Mouse (Mus musculus) A20 (cell line): ENCODE measurements around the gene Ctnnal1.
A peak's percentile ranks its signal among the peaks of the same experiment; 100 is the strongest.

Experiments used
- DNase-seq: peaks from one replicate; pipeline ENCODE4 v3.0.0-alpha.2; 2011; ENCODE audit warnings: low read depth, low spot score

The Ctnnal1 gene

GRCm38 (mm10) chr4:56861551-56861950 lies 3.4 kb downstream of the Ctnnal1 start:
- DNase-seq, result no peak

- DNase-seq, result no peak
These were observed 6.3 kb downstream of the Ctnnal1 start for GRCm38 (mm10) chr4:56858733-56859132.

GRCm38 (mm10) chr4:56856371-56856949 lies 8.5 kb downstream of the Ctnnal1 start:
- DNase-seq, result no peak

- DNase-seq, result no peak
These were observed 9.1 kb downstream of the Ctnnal1 start for GRCm38 (mm10) chr4:56855935-56856334.

GRCm38 (mm10) chr4:56850724-56851123 lies 14.3 kb downstream of the Ctnnal1 start:
- no peak for DNase-seq

GRCm38 (mm10) chr4:56848044-56848443 lies 16.9 kb downstream of the Ctnnal1 start:
- DNase-seq, result no peak

GRCm38 (mm10) chr4:56847400-56847799 lies 17.6 kb downstream of the Ctnnal1 start:
- no peak for DNase-seq

GRCm38 (mm10) chr4:56845896-56846533 lies 19.0 kb downstream of the Ctnnal1 start:
- DNase-seq, result no peak

- DNase-seq, result peak; percentile 29
These were observed 20.1 kb downstream of the Ctnnal1 start for GRCm38 (mm10) chr4:56844911-56845310.

GRCm38 (mm10) chr4:56843963-56844362 lies 21.0 kb downstream of the Ctnnal1 start:
- peak; percentile 10 for DNase-seq

- peak; percentile 84 for DNase-seq
These were observed 22.5 kb downstream of the Ctnnal1 start for GRCm38 (mm10) chr4:56842501-56842900.

GRCm38 (mm10) chr4:56840297-56840696 lies 24.7 kb downstream of the Ctnnal1 start:
- DNase-seq, result no peak

- DNase-seq, result no peak
These were observed 27.3 kb downstream of the Ctnnal1 start for GRCm38 (mm10) chr4:56837661-56838060.

GRCm38 (mm10) chr4:56831998-56832397 lies 33.0 kb downstream of the Ctnnal1 start:
- no peak for DNase-seq

GRCm38 (mm10) chr4:56831013-56831609 lies 33.9 kb downstream of the Ctnnal1 start:
- no peak for DNase-seq

GRCm38 (mm10) chr4:56829511-56829921 lies 35.5 kb downstream of the Ctnnal1 start:
- no peak for DNase-seq

- peak; percentile 36 for DNase-seq
These were observed 36.1 kb downstream of the Ctnnal1 start for GRCm38 (mm10) chr4:56828932-56829331.

- DNase-seq, result no peak
These were observed 40.8 kb downstream of the Ctnnal1 start for GRCm38 (mm10) chr4:56824231-56824630.

- peak; percentile 42 for DNase-seq
These were observed 44.9 kb downstream of the Ctnnal1 start for GRCm38 (mm10) chr4:56820017-56820550.

GRCm38 (mm10) chr4:56815131-56815530 lies 49.9 kb downstream of the Ctnnal1 start:
- DNase-seq, result no peak

GRCm38 (mm10) chr4:56812096-56812495 lies 52.9 kb downstream of the Ctnnal1 start:
- DNase-seq, result no peak

GRCm38 (mm10) chr4:56811642-56812041 lies 53.3 kb downstream of the Ctnnal1 start:
- no peak for DNase-seq

GRCm38 (mm10) chr4:56809050-56809449 lies 55.9 kb downstream of the Ctnnal1 start:
- no peak for DNase-seq
